Mouse (Mus musculus) megakaryocyte, embryonic 14.5 days (primary cell): ENCODE data around the gene Ppargc1a.

Experiments used
- FLI1 ChIP-seq: IDR thresholded peaks from 2 replicates; pipeline ENCODE4 v1.6.1; 2012; ENCODE audit warnings: low read length, inconsistent platforms, mixed read lengths
- GATA1 ChIP-seq: IDR thresholded peaks from 3 replicates; pipeline ENCODE4 v1.6.1; 2012; ENCODE audit warnings: mixed read lengths, low read length, inconsistent platforms, borderline replicate concordance

DNA sequence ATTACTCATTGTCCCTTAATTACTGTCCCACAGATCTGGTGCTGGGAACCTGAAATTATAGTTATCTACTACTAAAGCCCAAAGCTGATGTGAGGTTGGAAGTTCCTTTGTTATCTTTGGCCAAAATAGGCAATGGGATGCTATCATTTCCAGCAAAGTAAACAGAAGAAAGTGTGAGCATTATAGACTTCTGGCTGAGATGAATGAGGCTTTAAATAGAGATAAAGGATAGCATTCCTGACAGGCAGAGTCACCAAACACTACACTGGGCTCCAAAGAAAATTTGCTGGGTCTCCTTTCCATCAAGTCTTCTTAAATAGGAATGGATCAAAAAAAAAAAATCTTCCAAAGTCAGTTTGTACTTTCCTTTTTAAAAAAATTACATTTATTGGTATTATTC is 87.7 kb downstream of the Ppargc1a start:
- TF ChIP-seq GATA1 (no peak), FLI1 (no peak)
